ENCODE assay signal across 9 mouse cellular contexts in genomic region chr1:152954821-152955523, GRCm38 (mm10). TPM values are rescaled to one million over a fixed set of nuclear protein-coding genes. Genes with fewer than 3 reads are reported as not detected.
DNase-seq lines count a peak whose midpoint lies in the region; ATAC-seq and TF ChIP-seq lines count a peak whose summit lies in the region.
"Had no signal": no experiment of that assay in that cellular context is flagged by ENCODE, and none has a peak within 500 bp of the region (broad histone marks: within the 10 kb centered on the region; RNA-seq: fewer than 3 reads in every experiment).

Nmnat2 (plus strand) TSS chr1:152954993.

- H3K4me2 ChIP-seq in kidney, embryonic 16.5 days (replicated peaks; ENCODE audit: low read depth, low read length), result peak within 1 kb of the TSS; percentile 68
- H3K4me2 ChIP-seq in heart, embryonic 12.5 days, result peak within 1 kb of the TSS; percentile 82

- H3K9ac ChIP-seq in kidney, embryonic 16.5 days (replicated peaks; ENCODE audit: low read length), result no peak within 1 kb of the TSS
- H3K9ac ChIP-seq in heart, embryonic 12.5 days, result peak within 1 kb of the TSS; percentile 23; the same call in 1 of the 2 replicates

- H3K27me3 ChIP-seq in kidney, embryonic 16.5 days (ENCODE audit: insufficient read depth, low read length), result peaks cover 37% of the 10 kb centered on the region
- H3K27me3 ChIP-seq in heart, embryonic 12.5 days (replicated peaks), result peaks cover 49% of the 10 kb centered on the region
- H3K27me3 ChIP-seq in small intestine, adult 2 months (ENCODE audit: control insufficient read depth, insufficient read depth, low read length), result peaks cover 21% of the 10 kb centered on the region

- no peak for DNase-seq in kidney, adult 11 months
- DNase-seq in embryo, embryonic 11 days, result peak; percentile 67
- DNase-seq in layer of hippocampus, adult 9-10 months (ENCODE audit: low spot score), result peak; percentile 42
- DNase-seq in lung, postnatal 10 days, result peak; percentile 41
- no peak for DNase-seq in urinary bladder, postnatal 25 days (ENCODE audit: low spot score)

- H3K4me3 ChIP-seq in kidney, embryonic 16.5 days (ENCODE audit: low read length), result peak within 1 kb of the TSS; percentile 38
- H3K4me3 ChIP-seq in heart, embryonic 12.5 days, result peak within 1 kb of the TSS; percentile 53
- peak within 1 kb of the TSS; percentile 47 for H3K4me3 ChIP-seq in small intestine, adult 2 months (ENCODE audit: low read depth, low read length)

- H3K4me1 ChIP-seq in kidney, embryonic 16.5 days (ENCODE audit: insufficient read depth, low read length), result peaks cover 7% of the 10 kb centered on the region
- peaks cover 16% of the 10 kb centered on the region for H3K4me1 ChIP-seq in heart, embryonic 12.5 days (replicated peaks)
- no peaks in the 10 kb centered on the region for H3K4me1 ChIP-seq in small intestine, adult 2 months (ENCODE audit: control insufficient read depth, insufficient read depth, insufficient read length, low read length)

- peak; percentile 46; the same call in 1 of the 2 replicates for ATAC-seq in kidney, embryonic 16.5 days (ENCODE audit: low FRiP score, low TSS enrichment)
- ATAC-seq in heart, embryonic 12.5 days (ENCODE audit: insufficient number of reproducible peaks, low FRiP score), result 0 out of 2 replicates have a peak, but pooled peaks have one; percentile 18

- no peaks in the 10 kb centered on the region for H3K36me3 ChIP-seq in kidney, embryonic 16.5 days (ENCODE audit: insufficient read depth, low read length)
- H3K36me3 ChIP-seq in heart, embryonic 12.5 days, result no peaks in the 10 kb centered on the region
- no peaks in the 10 kb centered on the region for H3K36me3 ChIP-seq in small intestine, adult 2 months (ENCODE audit: control insufficient read depth, insufficient read depth, low read length)

- no peak for TF ChIP-seq CTCF in small intestine, adult 2 months (IDR thresholded peaks at IDR 0.05; ENCODE audit: extremely low read depth, insufficient read length, insufficient replicate concordance, low read depth, low read length)

- no peak for TF ChIP-seq POLR2A in small intestine, adult 2 months (IDR thresholded peaks at IDR 0.05; ENCODE audit: low read depth, low read length)

- H3K27ac ChIP-seq in kidney, embryonic 16.5 days (ENCODE audit: low read length), result no peak within 1 kb of the TSS
- H3K27ac ChIP-seq in heart, embryonic 12.5 days (ENCODE audit: poor library complexity, severe bottlenecking), result no peak within 1 kb of the TSS
- no peak within 1 kb of the TSS for H3K27ac ChIP-seq in small intestine, adult 2 months (ENCODE audit: insufficient read depth, low read depth, low read length)
- H3K27ac ChIP-seq: macrophage had no signal

- H3K9me3 ChIP-seq in kidney, embryonic 16.5 days (ENCODE audit: low read length), result no peaks in the 10 kb centered on the region
- H3K9me3 ChIP-seq in heart, embryonic 12.5 days (replicated peaks), result no peaks in the 10 kb centered on the region

- under 1% methylated on average over 41 of the region's 42 CpGs for WGBS in kidney, embryonic 16.5 days
- WGBS in heart, embryonic 12.5 days, result 1% methylated on average over 42 of the region's 42 CpGs
- 3% methylated on average over 42 of the region's 42 CpGs for WGBS in small intestine, adult 2 months

RNA-seq across cellular contexts. Expression of gene Nmnat2, which starts in this region (rescaled TPM):
- polyA plus RNA-seq in kidney, embryonic 16.5 days (2015; fragmentation: Nextera tagmentation; extraction: Ambion mirVana), result 0.86 and 1.3 TPM in 2 replicates
- polyA plus RNA-seq in heart, embryonic 12.5 days (2016; fragmentation: Nextera tagmentation; extraction: Ambion mirVana), result 0.98 and 1.2 TPM in 2 replicates
- polyA plus RNA-seq in small intestine, adult 2 months (2012; rRNA removed), result 0.35 and 0.81 TPM in 2 replicates
- polyA plus RNA-seq: macrophage had no signal

Comparison
In these comparisons a context has a peak if more than half of its experiments do, and no peak if none do; other contexts are left out.
1. DNase-seq: peak in embryo, embryonic 11 days (single experiment), layer of hippocampus, adult 9-10 months (single experiment) and lung, postnatal 10 days (single experiment); none in kidney, adult 11 months (single experiment) and urinary bladder, postnatal 25 days (single experiment).
2. Peak in every context shown above with its lines, with median percentiles within 50 percentile points of each other: H3K4me3 ChIP-seq.